Mouse (Mus musculus) heart, adult 2 months (tissue): ENCODE data around the gene Aldh16a1. TPM values are rescaled to one million over a fixed set of nuclear protein-coding genes. Genes with fewer than 3 reads are reported as not detected.

Experiments
- DNase-seq, 2 experiments: peaks; one replicate each; pipeline ENCODE4 v3.0.0; 2021
- H3K27ac ChIP-seq: fragments of 200-600 bp; 2 replicates; pipeline ENCODE4 v1.8.1; 2022
- H3K27me3 ChIP-seq: fragments of 200-500 bp; 2 replicates; pipeline ENCODE4 v1.6.1; 2012; ENCODE audit warnings: mild to moderate bottlenecking, low read length, inconsistent platforms, mixed read lengths; ENCODE audit not compliant: control insufficient read depth, insufficient read depth
- H3K36me3 ChIP-seq: fragments of 200-500 bp; 2 replicates; pipeline ENCODE4 v1.6.1; 2012; ENCODE audit warnings: low read length, inconsistent platforms; ENCODE audit not compliant: control insufficient read depth, insufficient read depth
- H3K4me1 ChIP-seq: fragments of 200-500 bp; 2 replicates; pipeline ENCODE4 v1.6.1; 2011; ENCODE audit warnings: low read length; ENCODE audit not compliant: control insufficient read depth, insufficient read depth
- H3K4me3 ChIP-seq: fragments of 200-600 bp; 2 replicates; pipeline ENCODE4 v1.8.1; 2022
- H3K79me2 ChIP-seq: fragments of 200-500 bp; replicated peaks from 2 replicates; pipeline ENCODE4 v1.6.1; 2012; ENCODE audit warnings: mild to moderate bottlenecking, inconsistent platforms, low read length, moderate library complexity, mixed read lengths; ENCODE audit not compliant: control insufficient read depth, insufficient read depth
- H3K9ac ChIP-seq: fragments of 200-500 bp; 2 replicates; pipeline ENCODE4 v1.6.1; 2012; ENCODE audit warnings: low read depth, mild to moderate bottlenecking, control low read depth, inconsistent platforms, low read length, mixed read lengths
- CTCF ChIP-seq: fragments of 200-600 bp; IDR thresholded peaks from 2 replicates; pipeline ENCODE4 v1.8.1; 2022; ENCODE audit warnings: antibody characterized with exemption, mild to moderate bottlenecking, moderate library complexity
- EP300 ChIP-seq: fragments of 200-500 bp; IDR thresholded peaks from 2 replicates; pipeline ENCODE4 v1.6.1; 2011; ENCODE audit warnings: low read depth, low read length, control low read depth; ENCODE audit not compliant: insufficient read depth
- POLR2A ChIP-seq: fragments of 200-500 bp; IDR thresholded peaks from 2 replicates; pipeline ENCODE4 v1.6.1; 2011; ENCODE audit warnings: mild to moderate bottlenecking, low read depth, low read length, control low read depth; ENCODE audit not compliant: insufficient read depth
- WGBS: fragments of 180-500 bp; shearing (Covaris S2); methylation state at CpG from one replicate; pipeline ENCODE4 v1.1.7; 2018; 5-methylcytosine and 5-hydroxymethylcytosine counted together
- intact Hi-C: fragments of 180-260 bp; cut with DNase I; formaldehyde crosslinking; loops from one replicate; pipeline ENCODE4 v1.15.1; 2025
- long read RNA-seq: library from polyadenylated mRNA; stranded (forward); transcript quantifications from one replicate; pipeline ENCODE4 v2.0.0, GENCODE M21; 2021
- polyA plus RNA-seq: library from polyadenylated mRNA; depleted of rRNA; stranded (reverse); fragments of >200 nt; gene quantifications from 2 replicates; pipeline ENCODE4 v1.2.3, GENCODE M21; 2012; rRNA removed
- total RNA-seq, 2 experiments: library from RNA; stranded (reverse); gene quantifications; 2 replicates each; pipeline ENCODE4 v1.2.3; 2021

Aldh16a1 gene
- total RNA-seq = 10 to 100 TPM; 19.7 to 25.1 TPM
- polyA plus RNA-seq = 23.5 and 23.9 TPM in 2 replicates
- long read RNA-seq, transcript Aldh16a1-206 (17 exons, 3,537 nt) = major isoform, 15 of 19 reads
- long read RNA-seq, partial matches to known transcripts = 3 of 19 reads
- long read RNA-seq, other reads (novel, unspliced or antisense) = 0 of 19 reads

DNA sequence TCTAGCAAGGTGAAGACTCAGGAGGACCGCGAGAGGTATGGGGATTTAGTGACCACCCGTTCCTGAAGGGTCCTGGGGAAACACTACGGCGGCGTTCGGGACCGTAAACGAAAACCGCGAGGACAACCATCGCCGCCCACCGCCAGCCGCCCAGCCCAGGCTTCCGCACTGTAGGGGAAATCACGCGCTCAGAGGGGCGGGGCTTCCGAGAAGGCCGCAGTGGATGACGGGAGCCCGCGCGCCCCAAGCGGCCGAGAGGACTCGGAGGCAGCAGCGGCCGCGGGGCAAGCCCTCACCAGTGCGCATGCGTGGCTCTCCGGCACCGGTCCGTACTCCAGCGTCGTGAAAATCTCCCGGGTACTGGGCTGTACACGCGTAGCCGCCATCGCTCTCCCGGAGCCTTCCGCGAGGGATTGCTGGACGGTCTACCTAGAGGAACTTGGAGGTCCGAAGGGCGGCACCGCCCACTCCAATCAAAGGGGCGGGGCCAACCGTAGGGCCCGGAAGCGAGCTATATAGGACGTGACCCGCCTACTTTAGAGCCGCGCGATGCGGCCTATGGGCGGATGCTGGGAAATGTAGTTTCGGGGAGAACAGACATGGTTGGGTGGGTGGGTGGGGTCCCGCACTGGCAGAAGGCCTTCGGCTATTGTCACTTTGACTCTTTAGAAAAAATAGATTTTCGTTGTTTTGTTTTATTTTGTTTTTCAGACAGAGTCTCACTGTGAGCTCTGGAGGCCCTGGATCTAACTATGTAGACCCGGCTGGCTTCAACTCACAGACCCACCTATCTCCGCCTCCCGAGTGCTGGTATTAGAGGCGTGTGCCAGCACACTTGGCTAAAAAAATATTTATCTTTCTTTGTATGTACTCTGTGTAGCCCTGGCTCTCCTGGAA is at the start of gene Aldh16a1, which contains the start of gene Pih1d1:
Gene Aldh16a1, minus strand, starts transcription at position 489 of the 897 bp plus-strand sequence.
Gene Pih1d1, plus strand, starts transcription at position 208 of the 897 bp plus-strand sequence.
- peak within 1 kb of the TSS; percentile 92 for H3K9ac ChIP-seq
- TF ChIP-seq EP300 (no peak), CTCF (peak; percentile 80), POLR2A (peak; percentile 95)
- DNase-seq = peak; percentile 98 to 99
- H3K36me3 ChIP-seq = peaks cover 2% of the 10 kb centered on the region
- peaks cover 6% of the 10 kb centered on the region; the same call in 1 of the 2 replicates for H3K4me1 ChIP-seq
- peak within 1 kb of the TSS; percentile 69 for H3K4me3 ChIP-seq
- intact Hi-C loops = loop anchor here (1.0 kb wide), 1 partner anchor 25 kb away; no protein-coding TSS in a partner anchor
- no peaks in the 10 kb centered on the region for H3K79me2 ChIP-seq
- H3K27me3 ChIP-seq = no peaks in the 10 kb centered on the region
- 3% methylated on average over 69 of the region's 69 CpGs for WGBS
- H3K27ac ChIP-seq = peak within 1 kb of the TSS; percentile 97

DNA sequence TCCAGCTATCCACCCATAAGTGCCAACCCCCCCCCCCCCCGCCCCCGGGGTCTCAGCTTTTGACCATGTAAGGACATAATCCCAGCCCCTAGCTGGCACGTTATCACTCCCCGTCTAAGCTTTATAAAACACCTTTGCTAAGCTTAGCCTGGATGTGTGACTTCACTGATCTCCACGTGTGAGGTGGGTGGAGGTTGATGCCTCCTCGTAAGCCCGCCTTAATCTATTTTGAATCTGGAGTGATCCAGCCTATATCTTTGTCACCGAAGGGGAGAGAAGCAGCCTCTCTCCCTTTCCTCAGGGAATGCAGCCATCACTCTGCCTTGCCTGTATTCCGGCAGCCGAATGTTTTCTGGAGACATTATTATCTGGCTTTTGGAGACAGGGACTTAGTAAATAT is 48.3 kb upstream of the Aldh16a1 start:
- 33% methylated on average over 10 of the region's 10 CpGs for WGBS
- no peak overlapping the region for H3K27ac ChIP-seq

DNA sequence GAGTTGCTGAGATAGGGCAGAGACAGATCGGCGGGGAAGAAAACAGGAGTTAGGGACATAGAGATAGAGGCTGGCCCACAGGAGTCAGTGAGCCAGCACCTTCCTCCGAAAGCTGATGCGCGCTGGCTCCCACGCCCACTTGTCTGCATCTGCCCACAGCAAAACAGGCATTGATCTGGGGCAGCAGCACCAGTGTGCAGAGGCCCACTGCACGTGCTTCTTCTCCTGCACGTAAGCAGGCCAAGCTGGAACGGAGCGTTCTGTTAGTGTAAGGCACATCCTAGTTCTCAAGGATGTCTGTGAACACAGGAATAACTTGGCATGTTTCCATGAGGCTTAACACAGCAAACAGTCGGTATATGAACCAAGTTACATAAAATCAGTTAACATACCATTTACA is 44.6 kb upstream of the Aldh16a1 start:
- 74% methylated on average over 11 of the region's 11 CpGs for WGBS
- no peak overlapping the region for H3K9ac ChIP-seq
- TF ChIP-seq CTCF (no peak), POLR2A (no peak), EP300 (no peak)
- H3K27me3 ChIP-seq = no peaks in the 10 kb centered on the region
- no peaks in the 10 kb centered on the region for H3K79me2 ChIP-seq
- intact Hi-C loops = loop anchor here (1.0 kb wide), 2 partner anchors 37 to 119 kb away; no protein-coding TSS in a partner anchor
- H3K4me3 ChIP-seq = no peak overlapping the region
- no peak overlapping the region for H3K27ac ChIP-seq
- DNase-seq = no peak
- H3K36me3 ChIP-seq = no peaks in the 10 kb centered on the region
- H3K4me1 ChIP-seq = no peaks in the 10 kb centered on the region; the same call in 1 of the 2 replicates

More for the DNA sequence above, 48.3 kb upstream of the Aldh16a1 start:
- H3K79me2 ChIP-seq = no peaks in the 10 kb centered on the region
- TF ChIP-seq CTCF (no peak), EP300 (no peak)
- H3K9ac ChIP-seq = no peak overlapping the region
- peaks cover 1% of the 10 kb centered on the region; the same call in 1 of the 2 replicates for H3K4me1 ChIP-seq
- DNase-seq = no peak
- intact Hi-C loops = loop anchor here (5.0 kb wide), 1 partner anchor 220 kb away; no protein-coding TSS in a partner anchor
- H3K27me3 ChIP-seq = no peaks in the 10 kb centered on the region
- H3K4me3 ChIP-seq = no peak overlapping the region
- H3K36me3 ChIP-seq = no peaks in the 10 kb centered on the region

DNA sequence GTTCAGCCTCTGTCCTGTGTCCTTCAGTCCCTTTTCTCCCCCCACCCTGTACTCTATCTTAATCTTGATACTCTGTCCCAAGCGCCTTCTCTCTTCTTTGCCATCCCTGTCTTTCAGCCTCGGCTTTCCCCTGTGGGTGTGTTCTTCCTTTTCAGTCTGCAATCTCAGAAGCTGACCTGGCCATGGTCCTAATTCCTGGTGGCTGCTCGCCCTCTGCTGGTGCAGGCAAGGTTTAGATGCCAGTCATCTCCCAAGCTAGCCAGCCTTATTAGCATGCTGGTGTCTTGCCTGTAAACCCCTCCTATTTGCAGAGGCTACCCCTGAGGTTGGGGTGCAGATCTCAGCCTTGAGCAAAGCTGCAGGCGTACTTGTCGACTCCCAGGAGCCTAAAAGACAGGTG is 44.1 kb upstream of the Aldh16a1 start:
- H3K4me3 ChIP-seq = no peak overlapping the region
- H3K9ac ChIP-seq = no peak overlapping the region
- no peak overlapping the region for H3K27ac ChIP-seq
- DNase-seq = peak; percentile 73 to 76
- intact Hi-C loops = loop anchor here (1.0 kb wide), 2 partner anchors 36 to 118 kb away; no protein-coding TSS in a partner anchor
- H3K4me1 ChIP-seq = no peaks in the 10 kb centered on the region; the same call in 1 of the 2 replicates
- TF ChIP-seq CTCF (peak; percentile 84), POLR2A (no peak), EP300 (peak; percentile 83)
- 10% methylated on average over 5 of the region's 5 CpGs for WGBS
- H3K27me3 ChIP-seq = no peaks in the 10 kb centered on the region
- no peaks in the 10 kb centered on the region for H3K36me3 ChIP-seq
- H3K79me2 ChIP-seq = no peaks in the 10 kb centered on the region

DNA sequence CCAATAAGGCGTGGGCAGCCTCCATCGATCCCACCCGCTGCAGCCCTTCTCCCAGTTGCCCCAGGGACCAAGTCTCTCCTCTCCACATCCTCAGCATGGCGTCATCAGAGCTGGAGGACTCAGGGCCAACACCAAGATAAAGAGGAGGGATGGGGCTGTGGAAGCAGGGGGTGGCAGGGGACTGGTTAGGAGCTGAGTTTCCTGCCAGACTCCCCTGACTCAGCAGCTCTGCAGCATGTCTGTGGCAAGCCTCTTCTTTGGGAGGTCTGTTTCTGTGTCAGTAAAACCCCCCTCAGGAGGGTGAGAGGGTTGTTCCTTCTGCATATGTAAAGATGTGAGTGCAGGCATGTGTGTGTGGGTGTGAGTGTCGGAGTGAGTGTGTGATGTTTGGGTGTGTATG is 42.6 kb upstream of the Aldh16a1 start:
- Histone ChIP-seq H3K27me3 (no peaks in the 10 kb centered on the region), H3K4me3 (no peak overlapping the region), H3K9ac (no peak overlapping the region), H3K27ac (no peak overlapping the region), H3K79me2 (no peaks in the 10 kb centered on the region), H3K36me3 (no peaks in the 10 kb centered on the region), H3K4me1 (no peaks in the 10 kb centered on the region; the same call in 1 of the 2 replicates)
- intact Hi-C loops = no loop called here
- no peak for TF ChIP-seq EP300
- no peak for TF ChIP-seq POLR2A
- no peak for DNase-seq
- 58% methylated on average over 5 of the region's 5 CpGs for WGBS

DNA sequence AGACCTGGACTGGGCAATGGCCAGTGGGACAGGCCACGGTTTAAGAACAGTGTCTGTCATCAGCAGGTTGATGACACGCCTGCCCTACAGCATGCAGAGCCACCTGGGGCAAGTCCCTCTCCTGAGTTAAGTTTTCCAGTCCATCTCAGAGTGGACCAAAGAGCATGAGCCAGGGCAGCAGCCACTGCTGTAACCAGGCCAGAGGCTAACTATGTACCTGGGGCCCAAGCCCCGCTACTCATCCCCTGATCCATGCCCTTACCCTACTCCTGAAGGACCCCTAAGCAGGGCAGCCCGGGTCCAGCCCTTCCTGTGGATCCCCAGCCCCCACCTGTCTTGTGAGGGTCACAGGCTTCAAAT is 41.8 kb upstream of the Aldh16a1 start:
- Histone ChIP-seq H3K36me3 (no peaks in the 10 kb centered on the region), H3K9ac (no peak overlapping the region), H3K4me1 (no peaks in the 10 kb centered on the region; the same call in 1 of the 2 replicates), H3K79me2 (no peaks in the 10 kb centered on the region), H3K4me3 (no peak overlapping the region), H3K27ac (no peak overlapping the region), H3K27me3 (no peaks in the 10 kb centered on the region)
- no peak for DNase-seq
- intact Hi-C loops = no loop called here
- no peak for TF ChIP-seq CTCF
- 82% methylated on average over 4 of the region's 4 CpGs for WGBS
